In genomic region chr7:28817524-28817923, GRCm38 (mm10) we compare ENCODE assay signal across 16 mouse cellular contexts. TPM values are rescaled to one million over a fixed set of nuclear protein-coding genes. Genes with fewer than 3 reads are reported as not detected.
DNase-seq lines count a peak whose midpoint lies in the region; ATAC-seq and TF ChIP-seq lines count a peak whose summit lies in the region.
"Had no signal": no experiment of that assay in that cellular context is flagged by ENCODE, and none has a peak within 500 bp of the region (broad histone marks: within the 10 kb centered on the region; RNA-seq: fewer than 3 reads in every experiment).

No protein-coding gene starts in this region.

- H3K4me1 ChIP-seq in heart, adult 2 months (ENCODE audit: control insufficient read depth, insufficient read depth, low read length), result peaks cover 47% of the 10 kb centered on the region
- peaks cover 93% of the 10 kb centered on the region for H3K4me1 ChIP-seq in liver, embryonic 12.5 days
- H3K4me1 ChIP-seq in liver, postnatal 0 days (ENCODE audit: insufficient read depth), result peaks cover 44% of the 10 kb centered on the region
- peaks cover 98% of the 10 kb centered on the region for H3K4me1 ChIP-seq in E14TG2a.4 (replicated peaks; ENCODE audit: low read depth, low read length)
- H3K4me1 ChIP-seq in embryonic facial prominence, embryonic 12.5 days, result peaks cover 36% of the 10 kb centered on the region

- no peaks in the 10 kb centered on the region for H3K79me2 ChIP-seq in heart, adult 2 months (replicated peaks; ENCODE audit: control insufficient read depth, insufficient read depth, low read length)

- WGBS in heart, adult 2 months, result 54% methylated on average over 6 of the region's 6 CpGs
- 56% methylated on average over 6 of the region's 6 CpGs for WGBS in liver, embryonic 12.5 days (ENCODE audit: insufficient replicate concordance)
- 65% methylated on average over 6 of the region's 6 CpGs for WGBS in liver, postnatal 0 days (ENCODE audit: insufficient replicate concordance)
- WGBS in embryonic facial prominence, embryonic 12.5 days, result 79% methylated on average over 6 of the region's 6 CpGs

- H3K4me2 ChIP-seq in liver, embryonic 12.5 days, result 0 out of 2 replicates have a peak overlapping the region, but pooled peaks have one; percentile 8
- no peak overlapping the region for H3K4me2 ChIP-seq in liver, postnatal 0 days (ENCODE audit: low read depth, low read length)
- no peak overlapping the region for H3K4me2 ChIP-seq in embryonic facial prominence, embryonic 12.5 days (replicated peaks)
- H3K4me2 ChIP-seq: hindbrain, embryonic 12.5 days had no signal

- ATAC-seq in liver, embryonic 12.5 days, result no peak
- no peak for ATAC-seq in liver, postnatal 0 days
- ATAC-seq in embryonic facial prominence, embryonic 12.5 days (ENCODE audit: insufficient number of reproducible peaks, insufficient read depth, low FRiP score, low TSS enrichment), result no peak

- peak overlapping the region; percentile 24; the same call in 1 of the 2 replicates for H3K27ac ChIP-seq in heart, adult 2 months
- peak overlapping the region; percentile 54 for H3K27ac ChIP-seq in liver, embryonic 12.5 days
- H3K27ac ChIP-seq in liver, postnatal 0 days (ENCODE audit: low read depth), result no peak overlapping the region
- 0 out of 2 replicates have a peak overlapping the region, but pooled peaks have one; percentile 33 for H3K27ac ChIP-seq in embryonic facial prominence, embryonic 12.5 days
- H3K27ac ChIP-seq: kidney, postnatal 0 days; liver, embryonic 14.5 days had no signal

- intact Hi-C loops in heart, adult 2 months (cut with DNase I), result no loop called here
- intact Hi-C loops in heart, postnatal 36 days (cut with DNase I), result no loop called here

- TF ChIP-seq CTCF in heart, adult 2 months (IDR thresholded peaks at IDR 0.05), result no peak
- TF ChIP-seq CTCF in liver, postnatal 0 days (IDR thresholded peaks at IDR 0.05; ENCODE audit: low read depth), result no peak
- TF ChIP-seq CTCF in E14TG2a.4 (conservative IDR thresholded peaks at IDR 0.05; ENCODE audit: low read length), result no peak

- TF ChIP-seq POLR2A in heart, adult 2 months (IDR thresholded peaks at IDR 0.05; ENCODE audit: insufficient read depth, low read depth, low read length), result no peak

- H3K27me3 ChIP-seq in heart, adult 2 months (ENCODE audit: control insufficient read depth, insufficient read depth, low read length), result no peaks in the 10 kb centered on the region
- H3K27me3 ChIP-seq in liver, embryonic 12.5 days (replicated peaks), result no peaks in the 10 kb centered on the region
- H3K27me3 ChIP-seq in liver, postnatal 0 days (ENCODE audit: insufficient read depth, low read length), result no peaks in the 10 kb centered on the region
- no peaks in the 10 kb centered on the region for H3K27me3 ChIP-seq in E14TG2a.4 (ENCODE audit: insufficient read depth, low read length)
- H3K27me3 ChIP-seq in embryonic facial prominence, embryonic 12.5 days, result no peaks in the 10 kb centered on the region
- H3K27me3 ChIP-seq: hindbrain, embryonic 12.5 days had no signal

- no peak overlapping the region for H3K9ac ChIP-seq in heart, adult 2 months (ENCODE audit: low read depth, low read length)
- peak overlapping the region; percentile 41; the same call in 1 of the 2 replicates for H3K9ac ChIP-seq in liver, embryonic 12.5 days
- H3K9ac ChIP-seq in liver, postnatal 0 days (replicated peaks), result no peak overlapping the region
- no peak overlapping the region for H3K9ac ChIP-seq in embryonic facial prominence, embryonic 12.5 days
- H3K9ac ChIP-seq: hindbrain, embryonic 12.5 days; liver, embryonic 14.5 days had no signal

- no peak for TF ChIP-seq EP300 in heart, adult 2 months (IDR thresholded peaks at IDR 0.05; ENCODE audit: insufficient read depth, low read depth, low read length)
- TF ChIP-seq EP300 in liver, postnatal 0 days (IDR thresholded peaks at IDR 0.05; ENCODE audit: low read depth), result no peak

- no peak overlapping the region for H3K4me3 ChIP-seq in heart, adult 2 months
- H3K4me3 ChIP-seq in liver, embryonic 12.5 days, result no peak overlapping the region
- H3K4me3 ChIP-seq in liver, postnatal 0 days (ENCODE audit: low read depth, low read length), result no peak overlapping the region
- peak overlapping the region; percentile 58 for H3K4me3 ChIP-seq in E14TG2a.4 (replicated peaks; ENCODE audit: low read length)
- H3K4me3 ChIP-seq in embryonic facial prominence, embryonic 12.5 days, result no peak overlapping the region
- H3K4me3 ChIP-seq: hindbrain, embryonic 12.5 days had no signal

- H3K36me3 ChIP-seq in heart, adult 2 months (ENCODE audit: control insufficient read depth, insufficient read depth, low read length), result peaks cover 78% of the 10 kb centered on the region
- peaks cover 100% of the 10 kb centered on the region for H3K36me3 ChIP-seq in liver, embryonic 12.5 days
- H3K36me3 ChIP-seq in liver, postnatal 0 days (replicated peaks; ENCODE audit: insufficient read depth, low read length), result peaks cover 95% of the 10 kb centered on the region
- H3K36me3 ChIP-seq in E14TG2a.4 (ENCODE audit: insufficient read depth, low read length), result peaks cover 100% of the 10 kb centered on the region
- peaks cover 95% of the 10 kb centered on the region for H3K36me3 ChIP-seq in embryonic facial prominence, embryonic 12.5 days

- DNase-seq in heart, adult 2 months, result no peak
- no peak for DNase-seq in heart, postnatal 36 days
- no peak for DNase-seq in liver, postnatal 0 days
- DNase-seq in cerebellum, postnatal 25 days, result no peak
- DNase-seq: cerebellum, postnatal 36 days; heart, adult 18-20 months; lung, postnatal 36 days; right cerebral cortex, postnatal 25 days; thymus, adult 2 months had no signal

- H3K9me3 ChIP-seq in liver, embryonic 12.5 days (replicated peaks), result no peaks in the 10 kb centered on the region
- H3K9me3 ChIP-seq in liver, postnatal 0 days (ENCODE audit: low read length), result no peaks in the 10 kb centered on the region
- H3K9me3 ChIP-seq in E14TG2a.4 (ENCODE audit: low read length), result no peaks in the 10 kb centered on the region
- H3K9me3 ChIP-seq in embryonic facial prominence, embryonic 12.5 days, result no peaks in the 10 kb centered on the region
- H3K9me3 ChIP-seq: hindbrain, embryonic 12.5 days had no signal

RNA-seq across cellular contexts. Expression of gene Ech1, which starts 7.5 kb away (rescaled TPM):
- total RNA-seq in heart, adult 2 months (2021), result 1,000 to 10,000 TPM; 1,826 to 2,229 TPM
- 2,087 and 2,697 TPM in 2 replicates for polyA plus RNA-seq in heart, adult 2 months (2012; rRNA removed)
- total RNA-seq in heart, postnatal 36 days (2021), result 1,000 to 10,000 TPM; 1,832 to 1,909 TPM
- polyA plus RNA-seq in liver, embryonic 12.5 days (2016; fragmentation: Nextera tagmentation; extraction: Ambion mirVana), result 72.3 and 73.6 TPM in 2 replicates
- polyA plus RNA-seq in liver, postnatal 0 days (2015; fragmentation: Nextera tagmentation; extraction: Ambion mirVana), result 534 and 566 TPM in 2 replicates
- 117 and 128 TPM in 2 replicates for polyA plus RNA-seq in embryonic facial prominence, embryonic 12.5 days (2016; fragmentation: Nextera tagmentation; extraction: Ambion mirVana)

RNA-seq across cellular contexts. Expression of gene Hnrnpl, which starts 9.2 kb away (rescaled TPM):
- 100 to 1,000 TPM; 192 to 206 TPM for total RNA-seq in heart, adult 2 months (2021)
- 208 and 348 TPM in 2 replicates for polyA plus RNA-seq in heart, adult 2 months (2012; rRNA removed)
- total RNA-seq in heart, postnatal 36 days (2021), result 100 to 1,000 TPM; 240 to 277 TPM
- 186 and 188 TPM in 2 replicates for polyA plus RNA-seq in liver, embryonic 12.5 days (2016; fragmentation: Nextera tagmentation; extraction: Ambion mirVana)
- polyA plus RNA-seq in liver, postnatal 0 days (2015; fragmentation: Nextera tagmentation; extraction: Ambion mirVana), result 82.0 and 88.6 TPM in 2 replicates
- 372 and 383 TPM in 2 replicates for polyA plus RNA-seq in embryonic facial prominence, embryonic 12.5 days (2016; fragmentation: Nextera tagmentation; extraction: Ambion mirVana)

RNA-seq across cellular contexts. Expression of gene Lgals4, which starts 16.1 kb away (rescaled TPM):
- total RNA-seq in heart, adult 2 months (2021), result 10 to 100 TPM; 18.5 to 27.6 TPM
- polyA plus RNA-seq in heart, adult 2 months (2012; rRNA removed), result 63.6 and 121 TPM in 2 replicates
- 10 to 100 TPM; 29.4 to 48.3 TPM for total RNA-seq in heart, postnatal 36 days (2021)
- 2.7 and 3.6 TPM in 2 replicates for polyA plus RNA-seq in liver, embryonic 12.5 days (2016; fragmentation: Nextera tagmentation; extraction: Ambion mirVana)
- 19.5 and 21.3 TPM in 2 replicates for polyA plus RNA-seq in liver, postnatal 0 days (2015; fragmentation: Nextera tagmentation; extraction: Ambion mirVana)
- 5.4 and 7.3 TPM in 2 replicates for polyA plus RNA-seq in embryonic facial prominence, embryonic 12.5 days (2016; fragmentation: Nextera tagmentation; extraction: Ambion mirVana)

RNA-seq across cellular contexts. Expression of gene Rinl, which starts 28.8 kb away (rescaled TPM):
- total RNA-seq in heart, adult 2 months (2021), result 1 to 10 TPM; 1.3 to 2.0 TPM
- 3.2 and 3.3 TPM in 2 replicates for polyA plus RNA-seq in heart, adult 2 months (2012; rRNA removed)
- total RNA-seq in heart, postnatal 36 days (2021), result 1 to 10 TPM; 1.8 to 1.9 TPM
- polyA plus RNA-seq in liver, embryonic 12.5 days (2016; fragmentation: Nextera tagmentation; extraction: Ambion mirVana), result 14.5 and 16.1 TPM in 2 replicates
- 7.2 and 7.6 TPM in 2 replicates for polyA plus RNA-seq in liver, postnatal 0 days (2015; fragmentation: Nextera tagmentation; extraction: Ambion mirVana)
- 2.2 and 2.8 TPM in 2 replicates for polyA plus RNA-seq in embryonic facial prominence, embryonic 12.5 days (2016; fragmentation: Nextera tagmentation; extraction: Ambion mirVana)

RNA-seq across cellular contexts. Expression of gene Lgals7, which starts 46.1 kb away (rescaled TPM):
- under 1 TPM in 1 of 2 experiments, not detected in 1; 0.61 TPM for total RNA-seq in heart, adult 2 months (2021)
- 1.6 and 4.0 TPM in 2 replicates for polyA plus RNA-seq in heart, adult 2 months (2012; rRNA removed)
- 1 to 10 TPM in 1 of 2 experiments, under 1 TPM in 1; 0.73 to 1.4 TPM for total RNA-seq in heart, postnatal 36 days (2021)
- polyA plus RNA-seq in liver, embryonic 12.5 days (2016; fragmentation: Nextera tagmentation; extraction: Ambion mirVana), result 0.25 TPM in 1 of 2 replicates, not detected in the other
- 0.14 and 0.34 TPM in 2 replicates for polyA plus RNA-seq in liver, postnatal 0 days (2015; fragmentation: Nextera tagmentation; extraction: Ambion mirVana)
- polyA plus RNA-seq in embryonic facial prominence, embryonic 12.5 days (2016; fragmentation: Nextera tagmentation; extraction: Ambion mirVana), result 2.4 and 4.2 TPM in 2 replicates
- total RNA-seq: monocyte, adult 5-6 weeks had no signal
